In genomic region chr13:38658528-38659280, GRCm38 (mm10) we compare ENCODE assay signal across 8 mouse cellular contexts. TPM values are rescaled to one million over a fixed set of nuclear protein-coding genes. Genes with fewer than 3 reads are reported as not detected.
A peak's percentile ranks its signal among the peaks of the same experiment; 100 is the strongest.
DNase-seq lines count a peak whose midpoint lies in the region; ATAC-seq and TF ChIP-seq lines count a peak whose summit lies in the region.

Eef1e1 (minus strand) TSS chr13:38659058.

- peak; percentile 99 for ATAC-seq in embryonic facial prominence, embryonic 14.5 days (ENCODE audit: low read depth)
- ATAC-seq in limb, embryonic 14.5 days (ENCODE audit: low FRiP score, low read depth) = peak; percentile 99
- ATAC-seq in midbrain, postnatal 0 days (ENCODE audit: low FRiP score) = peak; percentile 99

- H3K4me2 ChIP-seq in embryonic facial prominence, embryonic 14.5 days (ENCODE audit: low read depth, low read length) = peak within 1 kb of the TSS; percentile 66
- peak within 1 kb of the TSS; percentile 56 for H3K4me2 ChIP-seq in limb, embryonic 14.5 days (replicated peaks; ENCODE audit: low read depth, low read length, severe bottlenecking)
- H3K4me2 ChIP-seq in midbrain, postnatal 0 days (ENCODE audit: low read depth, low read length, poor library complexity, severe bottlenecking) = peak within 1 kb of the TSS; percentile 74

- peak; percentile 83; the same call in 1 of the 2 replicates for TF ChIP-seq POLR2A in limb, embryonic 14.5 days (IDR thresholded peaks at IDR 0.05; ENCODE audit: borderline replicate concordance, extremely low read depth, insufficient read depth, insufficient read length)

- peak within 1 kb of the TSS; percentile 93 for H3K9ac ChIP-seq in embryonic facial prominence, embryonic 14.5 days (ENCODE audit: low read depth, low read length)
- H3K9ac ChIP-seq in limb, embryonic 14.5 days (ENCODE audit: low read depth, low read length, severe bottlenecking) = peak within 1 kb of the TSS; percentile 80
- H3K9ac ChIP-seq in midbrain, postnatal 0 days (replicated peaks; ENCODE audit: low read length, poor library complexity, severe bottlenecking) = peak within 1 kb of the TSS; percentile 89

- DNase-seq in 3T3-L1 (ENCODE audit: low read depth, low spot score) = peak; percentile 94
- DNase-seq in adrenal gland, postnatal 4 days (ENCODE audit: low spot score in 2 of 2) = peak; percentile 86 to 92
- peak; percentile 97 for DNase-seq in embryonic facial prominence, embryonic 14.5 days (ENCODE audit: low spot score)
- peak; percentile 96 for DNase-seq in heart, adult 8-10 months (ENCODE audit: low spot score)
- peak; percentile 97 for DNase-seq in kidney, adult 9 months
- DNase-seq in limb, embryonic 14.5 days (ENCODE audit: low spot score) = peak; percentile 93
- DNase-seq in midbrain, postnatal 0 days (ENCODE audit: low spot score) = peak; percentile 96
- DNase-seq in spleen, postnatal 14 days (ENCODE audit: low spot score in 2 of 2) = peak; percentile 97

- peak within 1 kb of the TSS; percentile 90 for H3K27ac ChIP-seq in embryonic facial prominence, embryonic 14.5 days (replicated peaks; ENCODE audit: low read depth, low read length)
- peak within 1 kb of the TSS; percentile 61 for H3K27ac ChIP-seq in limb, embryonic 14.5 days (replicated peaks; ENCODE audit: low read depth, low read length)
- peak within 1 kb of the TSS; percentile 86 for H3K27ac ChIP-seq in midbrain, postnatal 0 days (ENCODE audit: low read depth, low read length)

- peak; percentile 77 for TF ChIP-seq CTCF in midbrain, postnatal 0 days (IDR thresholded peaks at IDR 0.05)

- H3K36me3 ChIP-seq in embryonic facial prominence, embryonic 14.5 days (ENCODE audit: control insufficient read depth, insufficient read depth, low read length) = peaks cover 27% of the 10 kb centered on the region
- peaks cover 32% of the 10 kb centered on the region for H3K36me3 ChIP-seq in limb, embryonic 14.5 days (ENCODE audit: control insufficient read depth, insufficient read depth, low read length)
- H3K36me3 ChIP-seq in midbrain, postnatal 0 days (ENCODE audit: insufficient read depth, low read length) = peaks cover 23% of the 10 kb centered on the region

- H3K4me3 ChIP-seq in embryonic facial prominence, embryonic 14.5 days (ENCODE audit: low read depth, low read length) = peak within 1 kb of the TSS; percentile 97
- H3K4me3 ChIP-seq in limb, embryonic 14.5 days (replicated peaks; ENCODE audit: low read length) = peak within 1 kb of the TSS; percentile 66
- H3K4me3 ChIP-seq in midbrain, postnatal 0 days (ENCODE audit: low read depth, low read length) = peak within 1 kb of the TSS; percentile 98

- H3K9me3 ChIP-seq in embryonic facial prominence, embryonic 14.5 days (ENCODE audit: control insufficient read depth, low read length) = no peaks in the 10 kb centered on the region
- no peaks in the 10 kb centered on the region for H3K9me3 ChIP-seq in limb, embryonic 14.5 days (ENCODE audit: control insufficient read depth, low read length)
- H3K9me3 ChIP-seq in midbrain, postnatal 0 days (ENCODE audit: low read length) = no peaks in the 10 kb centered on the region

- peaks cover 6% of the 10 kb centered on the region for H3K4me1 ChIP-seq in embryonic facial prominence, embryonic 14.5 days (ENCODE audit: control insufficient read depth, insufficient read depth, low read length)
- peaks cover 7% of the 10 kb centered on the region for H3K4me1 ChIP-seq in limb, embryonic 14.5 days (ENCODE audit: control insufficient read depth, insufficient read depth, low read length)
- H3K4me1 ChIP-seq in midbrain, postnatal 0 days (ENCODE audit: insufficient read depth, low read length) = no peaks in the 10 kb centered on the region

- no peaks in the 10 kb centered on the region for H3K27me3 ChIP-seq in embryonic facial prominence, embryonic 14.5 days (replicated peaks; ENCODE audit: control insufficient read depth, insufficient read depth, low read length)
- no peaks in the 10 kb centered on the region for H3K27me3 ChIP-seq in limb, embryonic 14.5 days (ENCODE audit: control insufficient read depth, insufficient read depth, low read length)
- H3K27me3 ChIP-seq in midbrain, postnatal 0 days (ENCODE audit: insufficient read depth, low read length) = no peaks in the 10 kb centered on the region

- WGBS in embryonic facial prominence, embryonic 14.5 days = under 1% methylated on average over 45 of the region's 59 CpGs
- WGBS in limb, embryonic 14.5 days = under 1% methylated on average over 58 of the region's 59 CpGs
- WGBS in midbrain, postnatal 0 days = under 1% methylated on average over 59 of the region's 59 CpGs

RNA-seq across cellular contexts. Expression of gene Eef1e1, which starts in this region (rescaled TPM):
- 10 to 100 TPM; 34.5 to 35.4 TPM for total RNA-seq in adrenal gland, postnatal 4 days (2021)
- polyA plus RNA-seq in embryonic facial prominence, embryonic 14.5 days (2014; fragmentation: Nextera tagmentation; extraction: Ambion mirVana) = 36.7 and 42.6 TPM in 2 replicates
- total RNA-seq in heart, adult 8-10 months (2022) = 10 to 100 TPM; 11.4 to 17.3 (median 14.8) TPM
- 17.6 and 21.4 TPM in 2 replicates for polyA plus RNA-seq in limb, embryonic 14.5 days (2012; rRNA removed)
- 40.5 and 44.4 TPM in 2 replicates for polyA plus RNA-seq in limb, embryonic 14.5 days (2014; fragmentation: Nextera tagmentation; extraction: Ambion mirVana)
- 32.2 and 40.6 TPM in 2 replicates for total RNA-seq in midbrain, postnatal 0 days (2014; rRNA removed)
- polyA plus RNA-seq in midbrain, postnatal 0 days (2015; fragmentation: Nextera tagmentation; extraction: Ambion mirVana) = 108 and 118 TPM in 2 replicates

Comparison
In these comparisons a context has a peak if more than half of its experiments do, and no peak if none do; other contexts are left out.
1. Peak in every context shown above with its lines: DNase-seq, ATAC-seq, H3K4me3 ChIP-seq and H3K27ac ChIP-seq.